Mouse (Mus musculus) heart, postnatal 14 days (tissue): Measurements from ENCODE around the gene Lipo2. TPM values are rescaled to one million over a fixed set of nuclear protein-coding genes. Genes with fewer than 3 reads are reported as not detected.
"Not testable (repeated sequence)": the region's sequence is repeated elsewhere in the genome, so short reads cannot be mapped to it uniquely, and the experiment has no call there.

Experiments
- DNase-seq, 2 experiments: peaks; one replicate each; pipeline ENCODE4 v3.0.0; 2021 to 2022
- intact Hi-C: fragments of 180-260 bp; cut with DNase I; formaldehyde crosslinking; loops from one replicate; pipeline ENCODE4 v1.15.1; 2025
- long read RNA-seq, 2 experiments: library from polyadenylated mRNA; stranded (forward); transcript quantifications; one replicate each; pipeline ENCODE4 v2.0.0; 2021
- total RNA-seq, 2 experiments: library from RNA; stranded (reverse); gene quantifications; 2 replicates each; pipeline ENCODE4 v1.2.3; 2021

Lipo2 gene
- under 1 TPM; 0.10 to 0.24 TPM for total RNA-seq
- long read RNA-seq, experiment 1 = 0 reads
- long read RNA-seq, experiment 2 = 0 reads

DNA sequence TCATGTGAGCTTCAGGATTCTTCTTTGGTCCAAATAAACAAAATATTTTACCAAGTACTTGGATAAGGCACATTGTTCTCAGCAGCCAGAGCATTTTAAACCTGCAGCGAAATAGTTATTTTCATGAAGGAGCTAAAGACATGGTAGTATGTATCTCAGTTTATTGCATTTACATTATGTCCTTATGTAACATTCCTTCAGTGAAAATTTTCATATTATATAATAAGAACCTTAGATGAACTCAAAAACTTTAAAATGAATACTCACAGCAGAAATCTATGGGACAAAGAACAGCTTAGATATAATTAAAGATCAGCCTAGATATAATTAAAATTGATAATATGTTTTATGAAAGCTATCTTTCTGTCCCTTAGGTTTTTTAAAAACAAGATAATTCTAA is at the start of gene Lipo2:
Lipo2 (minus strand) TSS at position 101 of the 400 bp plus-strand sequence.
- intact Hi-C loops, DNase-seq: not testable (repeated sequence)

DNA sequence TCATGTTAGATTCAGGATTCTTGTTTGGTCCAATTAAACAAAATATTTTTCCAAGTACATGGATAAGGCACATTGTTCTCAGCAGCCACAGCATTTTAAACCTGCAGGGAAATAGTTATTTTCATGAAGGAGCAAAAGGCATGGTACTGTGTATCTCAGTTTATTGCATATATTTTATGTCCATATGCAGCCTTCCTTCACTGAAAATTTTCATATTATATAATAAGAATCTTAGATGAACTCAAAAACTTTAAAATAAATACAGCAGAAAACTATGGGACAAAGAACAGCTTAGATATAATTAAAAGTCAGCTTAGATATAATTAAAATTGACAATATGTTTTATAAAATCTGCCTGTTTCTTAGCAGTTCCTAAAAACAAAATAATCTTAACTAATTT is 36.2 kb upstream of the Lipo2 start, which contains the start of gene Lipo1:
Lipo1 (minus strand) TSS at position 101 of the 400 bp plus-strand sequence.
- DNase-seq, intact Hi-C loops: not testable (repeated sequence)

DNA sequence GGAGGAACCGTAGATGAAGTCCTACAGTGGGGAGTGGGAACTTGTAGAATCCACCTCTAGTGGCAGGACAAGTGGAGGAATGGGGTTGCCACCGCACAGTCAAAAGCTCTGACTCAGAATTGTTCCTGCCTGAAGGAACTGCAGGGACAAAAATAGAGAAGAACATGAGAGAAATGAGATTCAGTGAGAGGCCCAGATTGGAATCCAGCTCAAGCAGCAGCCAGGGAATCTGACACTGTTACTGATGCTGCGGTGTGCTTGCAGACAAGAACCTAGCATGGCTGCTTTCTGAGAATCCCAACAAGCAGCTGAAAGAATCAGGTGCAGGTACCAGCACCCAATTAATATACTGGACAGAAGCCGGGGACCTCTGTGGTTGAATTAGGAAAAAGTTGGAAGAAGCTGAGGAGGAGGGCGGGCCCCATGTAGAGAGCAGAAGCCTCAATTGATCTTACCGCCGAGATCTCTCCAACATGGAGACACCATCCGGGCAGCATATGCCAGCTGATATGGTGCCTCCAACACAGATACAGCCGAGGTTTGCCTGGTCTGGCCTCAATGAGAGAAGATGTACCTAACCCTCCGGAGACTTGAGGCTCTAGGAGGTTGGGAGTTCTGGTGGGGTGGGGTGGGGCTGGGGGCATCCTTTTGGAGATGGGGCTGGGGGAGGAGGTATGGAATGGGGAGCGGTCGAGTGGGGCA is 35.6 kb upstream of the Lipo2 start:
- intact Hi-C loops = no loop called here
- no peak for DNase-seq

DNA sequence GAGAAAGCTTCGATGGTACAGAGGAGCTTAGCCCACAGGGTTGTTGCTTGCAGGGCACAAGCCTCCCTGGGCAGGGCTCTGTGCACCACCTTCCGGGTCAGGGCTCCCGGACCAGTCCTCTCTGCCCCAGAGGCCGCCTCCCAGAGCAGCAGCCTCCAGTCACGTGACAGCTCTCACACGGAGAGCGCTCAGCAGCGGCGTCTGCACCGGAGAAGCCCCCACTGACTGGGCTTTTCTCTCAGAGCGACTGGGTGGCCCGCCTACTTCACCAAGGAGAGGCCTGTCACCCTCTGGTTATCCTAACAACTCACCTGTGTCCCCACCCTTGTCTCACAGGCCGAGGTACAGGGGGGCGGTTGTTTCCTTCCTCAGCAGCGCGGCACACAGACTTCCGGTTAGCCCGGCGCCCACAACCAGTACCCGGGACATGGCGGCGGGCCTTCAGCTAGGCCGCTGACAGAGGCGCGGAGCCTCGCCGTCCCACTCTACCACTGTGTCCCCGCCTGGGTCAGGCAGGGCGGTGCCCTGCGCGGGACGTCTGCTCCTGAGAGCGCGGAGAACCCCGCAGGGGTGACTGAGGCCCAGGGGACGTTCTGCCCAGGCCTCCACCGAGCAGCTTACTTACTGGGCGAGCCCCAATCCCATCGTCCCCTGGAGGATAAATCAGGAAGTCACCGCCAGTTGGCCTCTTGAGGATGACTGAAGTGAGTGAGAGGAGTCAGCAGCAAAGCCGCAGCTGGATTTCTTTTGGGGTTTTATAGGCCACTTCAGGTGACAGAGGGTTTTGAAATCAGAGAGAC is 10.3 kb upstream of the Lipo2 start, which contains the start of gene Lipo3:
Lipo3 (minus strand) TSS at position 665 of the 800 bp plus-strand sequence.
- peak; percentile 19 to 47 for DNase-seq
- intact Hi-C loops = not testable (repeated sequence)

Other genes starting within 250 kb of the Lipo2 start
- under 1 TPM; 0.34 to 0.41 TPM for gene Lipo4, start 233.6 kb downstream of the Lipo2 start, total RNA-seq
- gene Gm8978, start 126.1 kb downstream of the Lipo2 start, total RNA-seq = not detected
- 1 to 10 TPM; 9.4 to 9.5 TPM for gene Lipo3, start 10.6 kb upstream of the Lipo2 start, total RNA-seq
- not detected for gene Lipo1, start 36.1 kb upstream of the Lipo2 start, total RNA-seq
- not detected for gene Lipf, start 209.8 kb upstream of the Lipo2 start, total RNA-seq